Mouse (Mus musculus): ENCODE results near the gene Dennd2c. TPM values are rescaled to one million over a fixed set of nuclear protein-coding genes. Genes with fewer than 3 reads are reported as not detected.
A peak's percentile ranks its signal among the peaks of the same experiment; 100 is the strongest.
"Not testable (repeated sequence)": the region's sequence is repeated elsewhere in the genome, so short reads cannot be mapped to it uniquely, and the experiment has no call there.

Gene Dennd2c
- polyA plus RNA-seq, 1 experiment = 0.44 TPM

GRCm38 (mm10) chr3:103133098-103133497, 30.7 kb downstream of the Dennd2c start:
- Histone ChIP-seq H3K4me1 (ENCODE audit: control insufficient read depth, insufficient read depth, insufficient read length, low read length) (peaks cover 6% of the 10 kb centered on the region; the same call in 1 of the 2 replicates), H3K4me3 (ENCODE audit: insufficient read depth, low read depth, low read length) (no peak overlapping the region), H3K27ac (replicated peaks; ENCODE audit: low read depth, low read length) (no peak overlapping the region)

GRCm38 (mm10) chr3:103136414-103137077, 34.1 kb downstream of the Dennd2c start:
- Histone ChIP-seq H3K27ac (replicated peaks; ENCODE audit: low read depth, low read length) (no peak overlapping the region), H3K4me1 (ENCODE audit: control insufficient read depth, insufficient read depth, insufficient read length, low read length) (peaks cover 4% of the 10 kb centered on the region; the same call in 1 of the 2 replicates), H3K4me3 (ENCODE audit: insufficient read depth, low read depth, low read length) (no peak overlapping the region)

- Histone ChIP-seq H3K4me1 (ENCODE audit: control insufficient read depth, insufficient read depth, insufficient read length, low read length) (peaks cover 5% of the 10 kb centered on the region; the same call in 1 of the 2 replicates), H3K27ac (replicated peaks; ENCODE audit: low read depth, low read length) (peak overlapping the region; percentile 50; the same call in 1 of the 2 replicates), H3K4me3 (ENCODE audit: insufficient read depth, low read depth, low read length) (peak overlapping the region; percentile 17; the same call in 1 of the 2 replicates)
These were observed 36.6 kb downstream of the Dennd2c start for GRCm38 (mm10) chr3:103139047-103139446.

GRCm38 (mm10) chr3:103140095-103140838, 37.9 kb downstream of the Dennd2c start:
- H3K4me1 ChIP-seq (ENCODE audit: control insufficient read depth, insufficient read depth, insufficient read length, low read length) = not testable (repeated sequence)
- Histone ChIP-seq H3K27ac (replicated peaks; ENCODE audit: low read depth, low read length) (peak overlapping the region; percentile 50), H3K4me3 (ENCODE audit: insufficient read depth, low read depth, low read length) (peak overlapping the region; percentile 44)

- Histone ChIP-seq H3K4me1 (ENCODE audit: control insufficient read depth, insufficient read depth, insufficient read length, low read length) (peaks cover 5% of the 10 kb centered on the region; the same call in 1 of the 2 replicates), H3K4me3 (ENCODE audit: insufficient read depth, low read depth, low read length) (no peak overlapping the region), H3K27ac (replicated peaks; ENCODE audit: low read depth, low read length) (no peak overlapping the region)
These were observed 38.9 kb downstream of the Dennd2c start for GRCm38 (mm10) chr3:103141287-103141686.

GRCm38 (mm10) chr3:103142366-103142765, 40.0 kb downstream of the Dennd2c start:
- Histone ChIP-seq H3K4me1 (ENCODE audit: control insufficient read depth, insufficient read depth, insufficient read length, low read length) (peaks cover 5% of the 10 kb centered on the region; the same call in 1 of the 2 replicates), H3K4me3 (ENCODE audit: insufficient read depth, low read depth, low read length) (no peak overlapping the region), H3K27ac (replicated peaks; ENCODE audit: low read depth, low read length) (no peak overlapping the region)

- no peak overlapping the region for H3K4me3 ChIP-seq (ENCODE audit: insufficient read depth, low read depth, low read length)
- H3K27ac ChIP-seq (replicated peaks; ENCODE audit: low read depth, low read length) = no peak overlapping the region
- H3K4me1 ChIP-seq (ENCODE audit: control insufficient read depth, insufficient read depth, insufficient read length, low read length) = peaks cover 5% of the 10 kb centered on the region; the same call in 1 of the 2 replicates
These were observed 42.9 kb downstream of the Dennd2c start for GRCm38 (mm10) chr3:103145336-103145735.

GRCm38 (mm10) chr3:103145791-103146190, 43.4 kb downstream of the Dennd2c start:
- Histone ChIP-seq H3K27ac (replicated peaks; ENCODE audit: low read depth, low read length) (no peak overlapping the region), H3K4me3 (ENCODE audit: insufficient read depth, low read depth, low read length) (no peak overlapping the region), H3K4me1 (ENCODE audit: control insufficient read depth, insufficient read depth, insufficient read length, low read length) (peaks cover 5% of the 10 kb centered on the region; the same call in 1 of the 2 replicates)

GRCm38 (mm10) chr3:103146330-103147166, 44.1 kb downstream of the Dennd2c start:
- no peak overlapping the region for H3K4me3 ChIP-seq (ENCODE audit: insufficient read depth, low read depth, low read length)
- no peak overlapping the region for H3K27ac ChIP-seq (replicated peaks; ENCODE audit: low read depth, low read length)

GRCm38 (mm10) chr3:103147775-103148174, 45.4 kb downstream of the Dennd2c start:
- H3K4me3 ChIP-seq (ENCODE audit: insufficient read depth, low read depth, low read length) = no peak overlapping the region
- no peaks in the 10 kb centered on the region; the same call in 1 of the 2 replicates for H3K4me1 ChIP-seq (ENCODE audit: control insufficient read depth, insufficient read depth, insufficient read length, low read length)
- no peak overlapping the region for H3K27ac ChIP-seq (replicated peaks; ENCODE audit: low read depth, low read length)

More at GRCm38 (mm10) chr3:103146330-103147166, 44.1 kb downstream of the Dennd2c start:
- H3K4me1 ChIP-seq (ENCODE audit: control insufficient read depth, insufficient read depth, insufficient read length, low read length) = peaks cover 2% of the 10 kb centered on the region; the same call in 1 of the 2 replicates

- no peaks in the 10 kb centered on the region; the same call in 1 of the 2 replicates for H3K4me1 ChIP-seq (ENCODE audit: control insufficient read depth, insufficient read depth, insufficient read length, low read length)
- no peak overlapping the region for H3K4me3 ChIP-seq (ENCODE audit: insufficient read depth, low read depth, low read length)
- H3K27ac ChIP-seq (replicated peaks; ENCODE audit: low read depth, low read length) = no peak overlapping the region
These were observed 46.5 kb downstream of the Dennd2c start for GRCm38 (mm10) chr3:103148941-103149340.

- no peak overlapping the region for H3K4me3 ChIP-seq (ENCODE audit: insufficient read depth, low read depth, low read length)
- H3K4me1 ChIP-seq (ENCODE audit: control insufficient read depth, insufficient read depth, insufficient read length, low read length) = no peaks in the 10 kb centered on the region
- no peak overlapping the region for H3K27ac ChIP-seq (replicated peaks; ENCODE audit: low read depth, low read length)
These were observed 51.4 kb downstream of the Dennd2c start for GRCm38 (mm10) chr3:103153761-103154160.

GRCm38 (mm10) chr3:103159232-103159900, 57.0 kb downstream of the Dennd2c start:
- Histone ChIP-seq H3K27ac (replicated peaks; ENCODE audit: low read depth, low read length) (no peak overlapping the region), H3K4me3 (ENCODE audit: insufficient read depth, low read depth, low read length) (no peak overlapping the region), H3K4me1 (ENCODE audit: control insufficient read depth, insufficient read depth, insufficient read length, low read length) (no peaks in the 10 kb centered on the region)

- no peak overlapping the region for H3K4me3 ChIP-seq (ENCODE audit: insufficient read depth, low read depth, low read length)
- no peak overlapping the region for H3K27ac ChIP-seq (replicated peaks; ENCODE audit: low read depth, low read length)
- peaks cover 3% of the 10 kb centered on the region; the same call in 1 of the 2 replicates for H3K4me1 ChIP-seq (ENCODE audit: control insufficient read depth, insufficient read depth, insufficient read length, low read length)
These were observed 67.4 kb downstream of the Dennd2c start for GRCm38 (mm10) chr3:103169771-103170170.

Measured in brown adipose tissue, adult 24 weeks (tissue).